Mouse (Mus musculus) lung, postnatal 4 days (tissue): ENCODE measurements around the gene Pbx4.
A peak's percentile ranks its signal among the peaks of the same experiment; 100 is the strongest.

Experiments
- DNase-seq, 2 experiments: peaks; one replicate each; pipeline ENCODE4 v3.0.0; 2021

Gene Pbx4

DNA sequence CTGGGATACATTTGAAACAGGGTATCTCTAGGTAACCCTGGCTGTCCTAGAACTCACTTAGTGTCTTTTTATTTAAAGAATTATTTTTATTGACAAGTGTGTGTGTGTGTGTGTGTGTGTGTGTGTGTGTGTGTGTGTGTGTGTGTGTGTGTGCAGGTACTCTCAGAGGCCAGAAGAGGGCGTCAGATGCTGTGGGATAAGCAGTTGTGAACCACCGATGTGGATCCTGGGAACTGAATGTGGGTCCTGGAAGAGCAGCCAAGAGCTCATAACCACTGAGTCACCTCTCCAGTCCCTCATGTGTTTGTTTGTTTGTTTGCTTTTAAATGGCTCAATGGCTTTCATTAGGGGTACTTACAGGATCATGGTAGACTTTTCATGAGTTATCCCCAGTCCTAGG is 17.4 kb upstream of the Pbx4 start:
- no peak for DNase-seq

DNA sequence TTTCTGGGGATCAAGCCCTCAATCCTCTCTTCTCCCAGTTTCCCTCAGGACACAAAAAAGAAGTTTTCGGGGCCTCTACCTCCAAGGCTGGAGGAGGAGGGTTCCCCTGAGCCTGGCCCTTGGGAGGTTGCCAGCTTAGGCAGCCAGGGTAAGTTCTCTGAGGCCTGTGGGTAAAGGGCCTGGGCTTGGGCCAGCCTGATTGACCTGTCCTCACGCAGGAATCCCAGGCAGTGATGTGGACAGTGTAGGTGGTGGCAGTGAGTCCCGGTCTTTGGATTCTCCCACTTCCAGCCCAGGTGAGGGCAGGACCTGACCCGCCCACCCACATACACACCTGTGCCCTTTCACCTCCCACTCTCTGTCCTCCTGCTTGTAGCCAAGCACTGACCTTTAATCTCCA is 16.9 kb upstream of the Pbx4 start:
- DNase-seq = no peak

DNA sequence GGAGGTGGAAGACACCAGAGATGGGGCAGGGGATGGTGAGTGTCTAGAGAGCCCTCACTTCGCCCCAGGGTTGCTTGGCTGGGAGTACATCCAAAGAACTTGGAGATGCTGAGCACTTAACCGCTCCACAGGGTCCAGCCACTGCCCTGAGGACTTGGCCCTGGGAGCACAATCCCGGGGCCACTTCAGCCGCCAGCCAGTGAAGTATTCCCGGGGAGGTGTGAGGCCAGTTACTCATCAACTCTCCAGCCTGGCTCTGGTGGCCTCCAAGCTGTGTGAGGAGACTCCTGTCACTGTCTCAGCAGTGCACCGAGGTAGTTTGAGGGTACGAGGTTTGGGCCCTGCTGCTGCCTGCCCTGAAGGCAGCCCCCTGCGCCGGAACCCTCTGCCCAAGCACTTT is 11.8 kb upstream of the Pbx4 start:
- DNase-seq = no peak

DNA sequence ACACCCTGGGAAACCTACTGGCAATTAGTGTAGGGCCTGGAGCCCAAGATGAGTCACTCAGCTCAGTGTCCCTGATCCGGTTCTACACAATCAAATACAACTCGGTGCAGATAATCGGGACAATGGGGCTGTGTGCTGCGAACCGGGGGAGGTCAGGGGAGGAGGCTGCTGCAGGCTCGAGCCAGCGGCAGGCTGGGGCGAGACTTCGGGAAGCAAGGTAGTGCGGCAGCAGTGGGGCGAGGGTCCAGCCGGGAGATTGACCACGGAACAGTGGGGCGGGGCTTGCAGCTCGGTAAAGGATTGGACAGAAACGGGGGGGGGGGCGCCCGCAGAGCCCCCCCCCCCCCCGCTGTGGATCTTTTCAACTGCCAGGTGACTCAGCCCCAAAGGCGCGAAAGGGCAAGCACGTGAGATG is 10.3 kb upstream of the Pbx4 start:
- peak; percentile 32 to 54 for DNase-seq

DNA sequence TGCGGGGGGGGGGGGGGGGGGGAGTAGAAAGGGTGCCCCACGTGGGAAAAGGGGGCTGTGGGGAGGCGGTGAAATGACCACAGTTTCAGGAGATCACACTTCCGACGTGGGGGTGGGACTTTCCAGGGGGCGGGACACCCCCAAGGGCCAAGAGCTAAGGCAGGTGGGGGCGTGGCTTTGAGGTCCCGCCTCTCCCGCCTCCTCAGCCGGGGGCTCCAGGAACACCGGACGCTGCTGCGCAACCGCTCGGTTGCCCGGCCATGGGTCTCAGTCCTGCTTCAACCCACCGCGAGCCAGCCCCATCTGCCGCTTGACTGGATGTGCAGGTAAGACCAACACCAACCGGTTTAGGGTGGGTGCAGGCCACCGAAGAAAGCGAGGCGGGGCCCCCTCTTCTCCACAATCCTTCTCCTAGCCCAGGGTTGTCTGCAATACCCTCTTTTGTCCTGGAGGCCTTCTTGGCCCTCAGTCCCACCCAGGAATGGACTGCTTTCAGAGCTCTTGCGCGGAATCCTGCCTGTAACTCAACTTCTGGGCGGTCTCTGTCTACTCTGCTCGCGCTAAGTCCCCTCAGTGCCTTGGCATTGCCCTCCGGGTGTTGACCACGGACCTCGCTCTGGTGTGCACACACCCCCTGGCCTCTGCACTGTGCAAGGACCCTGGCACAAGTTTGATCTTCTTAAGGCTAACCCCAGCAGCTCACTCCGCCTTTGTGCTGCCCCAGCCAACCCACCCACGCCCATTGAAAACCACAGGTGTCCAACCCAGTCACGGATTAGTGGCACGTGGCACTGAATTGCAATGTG is 9.7 kb upstream of the Pbx4 start, which contains the start of gene Lpar2:
TSS of gene Lpar2 (plus strand) at position 44 of the 806 bp plus-strand sequence.
- peak; percentile 67 to 82 for DNase-seq

DNA sequence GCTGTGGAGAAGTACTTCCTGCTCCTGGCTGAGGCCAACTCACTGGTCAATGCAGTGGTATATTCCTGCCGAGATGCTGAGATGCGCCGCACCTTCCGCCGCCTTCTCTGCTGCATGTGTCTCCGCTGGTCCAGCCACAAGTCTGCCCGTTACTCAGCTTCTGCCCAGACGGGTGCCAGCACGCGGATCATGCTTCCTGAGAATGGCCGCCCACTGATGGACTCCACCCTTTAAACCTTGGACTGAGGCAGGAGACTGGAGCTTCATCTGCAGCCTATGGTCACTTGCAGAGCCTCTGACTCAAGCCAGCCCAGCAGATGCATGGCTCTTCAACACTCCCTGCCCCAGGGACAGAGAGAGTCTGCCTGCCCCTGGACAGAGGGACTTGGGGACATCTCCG is 5.9 kb upstream of the Pbx4 start:
- no peak for DNase-seq

DNA sequence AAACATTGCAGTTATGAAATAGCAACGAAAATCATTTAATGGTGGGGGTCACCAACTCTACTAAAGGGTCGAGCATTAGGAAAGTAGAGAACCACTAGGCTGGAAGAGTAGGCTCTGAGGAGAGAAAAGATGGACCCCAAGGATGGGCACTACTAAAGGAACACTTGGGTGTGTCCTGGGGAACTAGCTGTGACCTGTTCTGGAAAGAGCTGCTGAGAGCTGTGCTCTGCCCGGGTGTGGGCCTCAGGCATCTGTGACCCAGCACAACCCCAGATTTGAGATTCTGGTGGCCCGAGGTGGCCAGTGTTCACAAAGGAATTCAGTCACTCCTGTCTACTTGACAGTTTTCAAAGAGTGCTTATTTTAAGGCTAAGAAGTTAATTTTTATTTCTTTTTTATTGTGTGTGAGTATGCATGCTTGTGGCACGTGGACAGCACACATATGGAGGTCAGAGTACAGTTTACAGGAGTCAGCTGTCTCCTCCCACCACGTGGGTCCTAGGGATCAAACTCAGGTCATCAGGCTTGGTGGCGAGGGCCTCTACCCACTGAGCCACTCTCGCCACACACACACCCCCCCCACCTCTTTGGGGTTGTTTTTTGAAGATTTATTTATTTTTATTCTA is 4.9 kb downstream of the Pbx4 start:
- no peak for DNase-seq

DNA sequence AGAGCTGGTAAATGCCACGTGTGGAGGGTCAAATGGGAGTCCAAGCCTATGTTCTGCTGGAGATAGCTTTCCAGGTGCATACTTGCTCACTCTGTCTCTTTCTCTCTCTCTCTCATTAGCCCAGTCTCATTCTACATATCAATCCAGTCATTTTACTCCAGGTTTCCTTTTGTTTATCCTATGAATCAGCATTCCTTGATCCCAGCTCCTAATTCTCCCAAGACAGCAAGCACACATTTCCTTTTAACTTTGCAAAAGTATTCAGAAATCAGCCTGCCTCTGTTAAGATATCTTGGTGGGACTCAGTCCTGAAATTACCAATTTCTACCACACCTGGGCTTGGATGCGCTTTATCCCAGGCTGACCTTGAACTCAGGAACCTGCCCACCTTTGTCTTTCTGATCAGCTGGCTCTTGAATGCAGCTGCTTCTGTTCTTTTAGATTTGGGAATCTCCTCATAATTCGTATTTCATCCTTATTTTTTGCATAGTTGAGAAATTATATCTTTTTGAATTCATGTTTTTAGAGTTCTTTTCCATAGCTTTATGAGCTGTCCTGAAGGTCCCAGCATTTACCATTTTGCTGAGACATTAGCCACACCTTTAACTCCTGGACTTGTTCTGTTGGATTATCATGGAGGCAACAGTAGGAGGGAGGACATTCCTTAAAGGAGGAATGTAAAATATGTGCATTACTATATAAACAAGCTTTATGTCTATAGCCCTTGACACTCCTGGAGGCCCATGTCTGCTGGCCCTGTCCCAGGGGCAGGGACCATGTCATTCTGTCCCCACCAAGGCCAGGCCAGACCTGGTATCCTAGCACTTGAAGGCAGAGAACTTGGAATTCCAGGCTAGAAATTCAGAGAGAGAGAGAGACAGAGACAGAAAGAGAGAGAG is 15.1 kb downstream of the Pbx4 start:
- DNase-seq = peak in 1 of 2 experiments; percentile 67

DNA sequence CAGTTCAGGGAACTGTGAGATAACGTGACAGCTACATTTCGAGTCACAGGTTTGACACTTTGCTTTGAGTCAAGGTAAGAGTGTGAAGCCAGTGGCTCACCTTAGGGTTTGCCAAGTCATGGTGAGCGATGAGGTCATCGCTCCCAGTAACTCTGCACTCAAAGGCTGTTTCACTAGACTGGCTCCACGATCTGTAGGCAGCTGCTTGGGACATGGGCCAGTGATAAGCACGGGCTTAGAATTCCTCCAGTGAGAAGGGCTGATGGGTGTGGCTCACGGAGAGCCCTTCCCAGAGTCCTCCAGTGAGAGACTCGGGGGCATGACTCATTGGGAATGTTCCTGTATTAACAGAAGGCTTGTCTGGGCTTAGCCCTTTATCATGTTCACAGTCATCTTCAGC is 16.7 kb downstream of the Pbx4 start:
- DNase-seq = peak; percentile 56 to 83

DNA sequence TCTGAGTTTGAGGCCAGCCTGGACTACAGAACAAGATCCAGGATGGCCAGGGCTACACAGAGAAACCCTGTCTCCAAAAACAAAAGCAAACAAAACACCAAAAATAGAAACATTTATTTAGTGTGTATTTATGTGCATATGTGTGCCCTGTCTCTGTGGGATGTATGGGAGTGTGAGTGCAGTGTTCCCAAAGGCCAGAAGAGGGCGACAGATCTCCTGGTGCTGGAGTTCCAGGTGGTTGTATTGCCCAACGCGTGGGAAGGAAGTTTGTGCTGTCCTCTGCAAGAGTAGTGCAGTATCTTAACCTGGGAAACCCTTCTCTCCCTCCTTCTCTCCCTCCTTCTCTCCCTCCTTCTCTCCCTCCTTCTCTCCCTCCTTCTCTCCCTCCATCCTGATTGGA is 17.6 kb downstream of the Pbx4 start:
- no peak for DNase-seq

DNA sequence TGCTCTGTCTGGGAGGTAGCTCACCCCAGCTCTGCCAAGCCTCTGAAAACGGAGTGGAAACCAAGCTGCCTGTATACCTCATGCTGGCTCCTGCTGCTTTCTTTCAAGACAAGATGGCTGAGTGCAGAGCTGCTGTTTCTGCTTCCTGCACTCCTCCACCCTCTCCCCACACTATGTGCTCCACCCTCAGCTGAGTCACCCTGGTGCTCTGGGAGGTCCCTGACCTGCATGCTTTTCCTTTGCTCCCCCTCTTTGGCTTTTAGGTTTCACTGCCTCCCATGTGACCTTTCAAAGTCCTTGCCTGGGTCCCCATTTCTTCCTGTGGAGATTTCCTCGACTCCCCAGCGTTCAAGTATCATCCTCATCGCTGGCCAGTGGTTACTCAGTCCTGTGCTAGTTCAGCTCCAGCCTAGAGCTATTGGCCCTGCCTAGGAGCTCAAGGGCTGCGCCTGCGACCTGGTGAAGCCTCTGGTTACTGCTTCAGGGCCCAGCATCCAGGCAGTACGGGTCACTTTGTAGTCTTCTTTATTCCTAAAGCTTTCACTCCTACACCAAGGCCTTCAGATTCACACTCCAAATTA is 18.7 kb downstream of the Pbx4 start:
- DNase-seq = no peak

DNA sequence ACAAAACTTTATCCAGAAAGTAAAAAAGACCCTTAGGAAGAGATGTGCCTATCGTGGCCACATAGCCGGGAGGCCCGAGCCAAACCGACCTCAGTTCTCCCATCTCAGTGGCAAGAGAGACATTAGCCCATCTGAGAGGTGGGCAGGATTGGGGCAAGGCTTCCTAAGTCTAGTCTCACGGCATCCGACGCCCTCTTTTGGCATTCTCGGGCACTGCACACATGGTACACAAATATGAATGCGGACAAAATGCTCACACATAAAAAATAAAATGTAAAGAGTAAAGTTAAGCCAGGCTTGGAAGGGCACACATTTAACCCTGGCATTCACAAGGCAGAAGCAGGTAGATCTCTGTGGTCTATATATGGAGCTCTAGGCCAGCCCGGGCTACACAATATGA is 21.6 kb downstream of the Pbx4 start:
- DNase-seq = no peak

DNA sequence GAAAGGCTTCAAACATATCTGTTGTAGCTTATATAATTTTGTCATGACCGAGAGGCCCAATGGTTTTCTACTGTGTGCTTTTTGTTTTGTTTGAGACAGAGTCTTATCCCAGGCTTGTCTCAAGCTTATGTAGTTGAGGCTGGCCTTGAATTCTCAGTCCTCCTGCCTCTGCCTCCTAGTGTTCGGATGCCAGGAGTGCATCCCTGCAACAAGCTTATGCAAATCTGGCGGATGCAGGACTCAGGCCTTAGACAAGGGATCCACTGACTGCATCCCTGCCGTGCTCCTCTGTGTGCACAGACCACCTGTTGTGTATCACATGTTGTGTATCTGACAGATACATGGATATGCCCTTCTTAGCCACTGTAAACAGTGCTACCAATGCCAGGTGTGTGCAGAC is 28.5 kb downstream of the Pbx4 start:
- peak in 1 of 2 experiments; percentile 16 for DNase-seq

DNA sequence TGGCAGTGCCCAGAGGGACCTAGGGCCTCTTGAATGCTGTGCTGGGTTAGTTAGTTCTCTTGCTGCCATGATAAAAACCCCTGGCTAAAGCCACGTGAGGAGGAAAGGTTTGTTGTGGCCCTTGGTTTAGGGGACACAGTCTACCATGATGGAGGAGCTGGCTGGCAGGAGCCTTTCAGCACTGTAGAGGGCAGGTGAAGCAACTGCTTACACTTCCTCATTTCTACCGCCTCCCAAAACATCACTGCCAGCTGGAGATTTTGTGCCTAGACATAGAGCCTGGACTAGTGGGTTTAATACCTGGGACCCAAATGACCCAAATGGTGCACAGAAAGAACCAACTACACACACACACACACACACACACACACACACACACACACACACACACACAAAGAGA is 29.0 kb downstream of the Pbx4 start:
- DNase-seq = no peak

DNA sequence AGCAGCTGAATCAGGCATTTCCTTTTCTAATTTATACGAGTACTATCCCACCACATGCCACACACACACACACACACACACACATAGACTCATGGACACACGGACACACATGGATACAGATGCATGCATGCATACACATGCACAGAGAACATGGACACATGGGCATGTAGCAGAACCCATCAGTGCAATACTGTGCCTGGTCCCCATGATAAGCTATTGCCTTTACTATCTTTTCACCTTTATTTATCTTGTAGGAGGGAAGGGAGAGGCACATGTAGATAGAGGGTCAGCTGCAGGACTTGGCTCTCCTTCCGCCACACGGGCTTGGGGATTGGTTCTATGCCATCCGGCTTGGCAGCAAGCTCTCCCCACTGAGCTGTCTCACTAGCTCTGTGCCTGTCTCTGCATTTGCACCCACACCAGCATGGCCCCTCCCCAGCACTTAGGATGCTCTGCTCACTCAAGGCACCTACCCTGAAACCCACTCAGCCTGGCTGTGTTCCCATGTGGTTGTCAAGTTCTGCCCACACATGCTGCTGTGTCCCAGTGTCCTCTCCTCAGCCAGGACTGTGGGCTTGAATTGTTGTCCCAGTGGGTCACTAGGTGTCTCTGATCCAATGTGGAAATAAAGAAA is 31.2 kb downstream of the Pbx4 start:
- peak in 1 of 2 experiments; percentile 8 for DNase-seq

DNA sequence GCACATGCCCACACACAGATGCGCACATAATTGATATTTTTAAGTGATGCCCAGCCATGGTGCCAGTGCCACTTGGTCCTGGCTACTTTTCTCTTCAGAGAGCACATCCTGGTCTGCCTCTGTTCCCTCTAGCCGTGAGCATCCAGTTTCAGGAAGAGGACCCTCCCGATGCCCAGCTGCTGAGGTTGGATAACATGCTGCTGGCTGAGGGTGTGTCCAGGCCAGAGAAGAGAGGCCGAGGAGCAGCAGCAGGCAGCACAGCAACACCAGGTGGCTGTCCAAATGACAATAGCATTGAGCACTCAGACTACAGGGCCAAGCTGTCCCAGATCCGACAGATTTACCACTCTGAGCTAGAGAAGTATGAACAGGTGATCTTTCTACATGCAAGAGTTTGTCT is 31.9 kb downstream of the Pbx4 start:
- peak in 1 of 2 experiments; percentile 12 for DNase-seq

DNA sequence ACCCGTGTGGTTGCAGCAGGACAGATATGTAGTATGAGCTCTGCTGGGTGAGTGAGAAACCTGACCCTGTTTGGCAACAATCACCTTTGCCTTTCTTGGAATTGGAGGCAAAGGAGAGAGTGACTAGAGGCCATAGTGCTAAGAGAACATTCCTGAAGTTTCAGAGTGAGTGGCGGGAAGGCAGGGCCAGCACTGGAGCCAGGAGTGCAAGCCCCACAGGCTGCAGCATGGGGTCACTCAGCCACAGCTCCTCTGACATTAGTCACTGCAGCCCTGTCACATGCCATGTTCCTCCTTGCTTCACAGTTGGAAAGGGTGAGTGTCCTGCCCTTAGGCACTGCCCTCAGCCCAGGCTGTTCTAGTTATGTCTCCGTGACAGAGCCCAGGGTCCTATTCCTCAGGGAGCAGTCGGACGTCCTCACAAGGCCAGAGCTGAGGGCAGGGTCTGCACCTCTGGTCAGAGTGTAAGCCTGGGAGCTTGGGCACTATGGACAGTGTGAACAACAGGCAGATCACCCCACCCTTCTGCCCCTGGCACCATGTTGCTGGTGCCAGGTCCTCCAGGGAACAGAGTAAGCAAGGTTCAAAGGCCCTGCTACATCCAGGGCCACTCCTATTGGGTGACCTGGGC is 35.5 kb downstream of the Pbx4 start:
- peak in 1 of 2 experiments; percentile 44 for DNase-seq

DNA sequence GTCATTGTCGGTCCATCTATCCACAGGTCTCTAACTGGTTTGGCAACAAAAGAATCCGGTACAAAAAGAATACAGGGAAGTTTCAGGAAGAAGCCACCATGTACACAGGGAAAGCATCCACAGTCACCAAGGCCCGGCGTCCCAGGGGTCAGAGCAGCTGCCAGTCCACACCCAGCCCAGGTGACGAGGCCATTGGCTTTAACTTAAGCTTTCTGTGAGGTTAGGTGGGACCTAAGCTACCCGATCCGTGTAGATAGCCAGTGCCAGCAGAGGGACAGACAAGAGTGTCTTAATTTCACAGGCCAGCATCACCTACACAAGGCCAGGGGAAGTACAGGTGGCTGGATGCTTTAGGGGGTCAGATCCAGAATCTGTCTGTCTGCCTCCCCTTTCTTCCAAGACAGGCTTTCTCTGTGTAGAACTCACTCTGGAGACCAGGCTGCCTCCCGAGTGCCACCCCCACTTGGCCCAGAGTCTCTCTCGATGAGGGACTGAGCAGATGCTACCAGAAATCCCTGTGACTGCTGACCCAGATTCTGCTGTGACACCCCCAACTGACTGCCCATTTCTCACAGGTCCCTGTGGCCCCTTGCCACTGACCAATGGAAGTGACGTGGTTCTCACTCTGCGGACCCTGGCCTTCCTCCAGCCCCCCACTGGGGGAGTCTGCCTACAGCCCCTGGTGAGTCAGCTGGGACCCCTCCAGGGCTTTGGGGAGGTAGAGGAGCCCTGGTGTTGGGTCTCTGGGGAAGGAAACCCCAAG is 37.9 kb downstream of the Pbx4 start:
- peak in 1 of 2 experiments; percentile 20 for DNase-seq

DNA sequence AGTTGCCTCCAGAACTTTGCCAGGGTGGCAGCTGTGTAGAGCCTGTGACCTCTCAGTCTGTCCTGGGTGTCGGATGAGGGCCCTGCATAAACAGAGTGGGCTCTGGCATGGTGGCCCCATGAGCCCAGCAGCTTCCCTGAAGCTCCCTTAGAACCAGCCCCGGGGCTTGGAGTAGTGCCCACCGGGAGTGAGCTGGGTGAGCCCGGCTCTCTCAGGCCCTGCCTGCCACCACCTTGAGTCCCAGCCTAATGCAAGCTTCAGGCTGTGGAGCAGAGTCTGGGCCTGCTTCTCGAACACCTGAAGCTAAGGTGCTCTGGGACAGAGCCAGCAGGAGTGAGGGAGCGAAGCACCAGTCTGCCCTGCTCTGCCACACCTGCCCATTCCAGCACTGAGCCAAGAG is 38.6 kb downstream of the Pbx4 start:
- DNase-seq = peak in 1 of 2 experiments; percentile 18

DNA sequence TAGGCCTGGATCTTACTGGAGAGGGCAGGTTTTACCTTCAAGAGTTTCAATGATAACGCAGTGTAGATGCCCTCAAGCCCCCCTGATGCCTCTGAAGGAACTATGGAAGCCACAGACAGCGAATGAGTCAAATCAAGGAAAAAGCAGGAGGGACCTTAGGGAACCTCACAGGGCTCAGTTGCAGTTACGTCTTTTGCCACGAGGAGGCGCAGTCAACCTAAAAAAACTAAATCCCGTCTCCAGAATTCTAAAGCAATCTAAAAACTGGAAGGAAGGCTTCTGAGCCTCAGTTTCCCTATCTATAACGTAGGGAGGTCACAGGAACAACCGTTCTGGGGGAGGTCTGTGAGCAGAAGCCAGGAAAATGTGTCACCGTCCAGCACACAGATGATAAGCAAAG is 41.9 kb downstream of the Pbx4 start:
- peak in 1 of 2 experiments; percentile 71 for DNase-seq

DNA sequence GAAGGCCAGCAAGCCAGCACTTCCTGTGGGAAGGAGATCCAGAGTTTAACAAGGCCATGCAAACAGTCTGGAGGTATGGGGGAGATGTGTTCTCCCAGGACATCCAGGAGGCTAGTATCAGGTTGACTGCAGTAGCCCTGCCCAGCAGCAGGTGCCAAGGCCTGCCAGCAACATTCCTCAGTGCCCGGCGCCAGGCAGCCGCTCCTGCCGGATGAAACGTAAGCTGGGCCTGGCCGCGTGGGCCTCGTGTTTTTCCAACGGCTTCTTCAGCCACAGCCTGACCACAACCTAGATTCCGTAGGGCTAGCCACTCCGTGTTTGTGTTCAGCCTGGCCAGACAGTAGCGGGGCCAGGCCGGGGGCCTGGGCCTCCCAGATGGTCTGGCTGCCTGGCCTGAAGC is 42.4 kb downstream of the Pbx4 start:
- DNase-seq = no peak
